Mouse (Mus musculus) left cerebral cortex, adult 6 months (tissue): Measurements from ENCODE around the gene Itgb3. TPM values are rescaled to one million over a fixed set of nuclear protein-coding genes. Genes with fewer than 3 reads are reported as not detected.

ENCODE experiments used
- long read RNA-seq, 2 experiments: library from polyadenylated mRNA; unstranded; transcript quantifications; one replicate each; pipeline ENCODE4 v2.0.0; 2019 to 2020
- polyA plus RNA-seq: library from polyadenylated mRNA; unstranded; fragments of <200 nt; fragmentation: Nextera tagmentation; gene quantifications from 2 replicates; pipeline ENCODE4 v1.2.3, GENCODE M21; 2021

Gene Itgb3
- 0.36 and 0.38 TPM in 2 replicates for polyA plus RNA-seq
- long read RNA-seq, experiment 1, partial matches to known transcripts = 0 of 2 reads
- long read RNA-seq, experiment 1, other reads (novel, unspliced or antisense) = 2 of 2 reads
- long read RNA-seq, experiment 2 = 0 reads

GRCm38 (mm10) chr11:104607491-104608245, at the start of gene Itgb3:
Itgb3 (plus strand) TSS chr11:104608000.

GRCm38 (mm10) chr11:104685548-104685947, 77.7 kb downstream of the Itgb3 start, which contains the start of gene Gm11639:
Gm11639 (plus strand) TSS chr11:104685707.

Other genes starting within 250 kb of the Itgb3 start
- gene Kansl1, start 139.1 kb upstream of the Itgb3 start, polyA plus RNA-seq = 14.3 and 14.5 TPM in 2 replicates
- 9.5 and 12.1 TPM in 2 replicates for gene Cdc27, start 57.4 kb upstream of the Itgb3 start, polyA plus RNA-seq
- gene Myl4, start 57.3 kb upstream of the Itgb3 start, polyA plus RNA-seq = 121 and 148 TPM in 2 replicates
- gene Gm11639, start 77.7 kb downstream of the Itgb3 start, polyA plus RNA-seq = 0.01 and 0.50 TPM in 2 replicates